Mouse (Mus musculus): ENCODE data around the gene Sycp2. TPM values are rescaled to one million over a fixed set of nuclear protein-coding genes. Genes with fewer than 3 reads are reported as not detected.

Gene Sycp2
- polyA plus RNA-seq, 1 experiment, result not detected

DNA sequence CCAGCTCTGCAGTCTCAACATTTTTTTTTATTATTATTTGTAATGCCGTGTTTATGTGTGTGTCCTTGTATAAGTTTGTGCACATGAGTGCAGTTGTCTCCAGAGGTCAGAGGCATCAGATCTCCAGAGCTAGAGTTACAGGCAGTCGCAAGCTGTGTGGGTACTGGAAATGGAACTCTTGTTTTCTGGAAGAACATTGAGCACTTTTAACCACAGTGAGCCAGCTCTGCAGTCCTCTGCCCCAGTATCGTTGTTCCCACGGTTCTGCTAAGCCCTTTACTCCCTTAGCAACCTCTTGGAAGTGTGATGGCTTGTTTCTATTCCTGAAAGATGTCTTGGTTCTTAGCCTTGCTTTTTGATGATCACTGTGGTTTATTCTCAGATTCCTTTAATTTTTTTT lies 41.9 kb upstream of the Sycp2 start:
- Histone ChIP-seq H3K4me2 (ENCODE audit: low read depth) (no peak overlapping the region), H3K27me3 (ENCODE audit: control insufficient read depth, insufficient read depth, insufficient read length) (no peaks in the 10 kb centered on the region), H3K79me2 (ENCODE audit: control insufficient read depth, insufficient read depth) (no peaks in the 10 kb centered on the region), H3ac (ENCODE audit: control insufficient read depth, insufficient read length) (no peak overlapping the region), H3K36me3 (ENCODE audit: control insufficient read depth, insufficient read depth) (no peaks in the 10 kb centered on the region), H3K4me3 (no peak overlapping the region)
- TF ChIP-seq MYOD1 (IDR thresholded peaks at IDR 0.05; ENCODE audit: control insufficient read depth in 1 of 3, insufficient read length in 2 of 3, low read depth in 2 of 3) (no peak), REST (IDR thresholded peaks at IDR 0.05; ENCODE audit: insufficient read depth, insufficient read length) (no peak), TCF3 (IDR thresholded peaks at IDR 0.05; ENCODE audit: insufficient read length, low read depth) (no peak), POLR2AphosphoS2 (IDR thresholded peaks at IDR 0.05; ENCODE audit: insufficient read length, low read depth) (no peak), CEBPB (IDR thresholded peaks at IDR 0.05; ENCODE audit: insufficient read depth, poor library complexity, severe bottlenecking) (no peak), USF1 (IDR thresholded peaks at IDR 0.05; ENCODE audit: low read depth) (no peak), SRF (IDR thresholded peaks at IDR 0.05; ENCODE audit: control insufficient read depth, insufficient read length, low read depth) (no peak), TCF12 (IDR thresholded peaks at IDR 0.05; ENCODE audit: insufficient read depth, poor library complexity, severe bottlenecking) (no peak), MAX (IDR thresholded peaks at IDR 0.05; ENCODE audit: low read depth) (no peak), MYOG (IDR thresholded peaks at IDR 0.05; ENCODE audit: control insufficient read depth in 1 of 3, insufficient read depth in 1 of 3, insufficient read length in 2 of 3, low read depth in 2 of 3) (no peak), POLR2A (IDR thresholded peaks at IDR 0.05; ENCODE audit: insufficient read length, low read depth) (no peak), E2F4 (IDR thresholded peaks at IDR 0.05; ENCODE audit: insufficient read depth) (no peak)

GRCm38 (mm10) chr2:178437311-178437710 lies 29.8 kb upstream of the Sycp2 start:
- H3K27me3 ChIP-seq (ENCODE audit: control insufficient read depth, insufficient read depth, insufficient read length), result no peaks in the 10 kb centered on the region
- H3K36me3 ChIP-seq (ENCODE audit: control insufficient read depth, insufficient read depth), result no peaks in the 10 kb centered on the region
- no peak overlapping the region for H3ac ChIP-seq (ENCODE audit: control insufficient read depth, insufficient read length)
- H3K4me2 ChIP-seq (ENCODE audit: low read depth), result no peak overlapping the region
- no peaks in the 10 kb centered on the region for H3K79me2 ChIP-seq (ENCODE audit: control insufficient read depth, insufficient read depth)
- no peak overlapping the region for H3K4me3 ChIP-seq
- TF ChIP-seq E2F4 (IDR thresholded peaks at IDR 0.05; ENCODE audit: insufficient read depth) (no peak), REST (IDR thresholded peaks at IDR 0.05; ENCODE audit: insufficient read depth, insufficient read length) (no peak), MAX (IDR thresholded peaks at IDR 0.05; ENCODE audit: low read depth) (no peak), POLR2AphosphoS2 (IDR thresholded peaks at IDR 0.05; ENCODE audit: insufficient read length, low read depth) (no peak), CEBPB (IDR thresholded peaks at IDR 0.05; ENCODE audit: insufficient read depth, poor library complexity, severe bottlenecking) (no peak), POLR2A (IDR thresholded peaks at IDR 0.05; ENCODE audit: insufficient read length, low read depth) (no peak), MYOD1 (IDR thresholded peaks at IDR 0.05; ENCODE audit: control insufficient read depth in 1 of 3, insufficient read length in 2 of 3, low read depth in 2 of 3) (no peak), USF1 (IDR thresholded peaks at IDR 0.05; ENCODE audit: low read depth) (no peak), MYOG (IDR thresholded peaks at IDR 0.05; ENCODE audit: control insufficient read depth in 1 of 3, insufficient read depth in 1 of 3, insufficient read length in 2 of 3, low read depth in 2 of 3) (no peak)

GRCm38 (mm10) chr2:178433903-178434302 lies 26.4 kb upstream of the Sycp2 start:
- no peaks in the 10 kb centered on the region for H3K27me3 ChIP-seq (ENCODE audit: control insufficient read depth, insufficient read depth, insufficient read length)
- no peak overlapping the region for H3K4me2 ChIP-seq (ENCODE audit: low read depth)
- no peak overlapping the region for H3K4me3 ChIP-seq
- H3ac ChIP-seq (ENCODE audit: control insufficient read depth, insufficient read length), result no peak overlapping the region
- TF ChIP-seq E2F4 (IDR thresholded peaks at IDR 0.05; ENCODE audit: insufficient read depth), result no peak
- TF ChIP-seq CEBPB (IDR thresholded peaks at IDR 0.05; ENCODE audit: insufficient read depth, poor library complexity, severe bottlenecking), result no peak
- no peak for TF ChIP-seq POLR2AphosphoS2 (IDR thresholded peaks at IDR 0.05; ENCODE audit: insufficient read length, low read depth)
- TF ChIP-seq USF1 (IDR thresholded peaks at IDR 0.05; ENCODE audit: low read depth), result no peak
- no peak for TF ChIP-seq MYOG (IDR thresholded peaks at IDR 0.05; ENCODE audit: control insufficient read depth in 1 of 3, insufficient read depth in 1 of 3, insufficient read length in 2 of 3, low read depth in 2 of 3)
- TF ChIP-seq TCF3 (IDR thresholded peaks at IDR 0.05; ENCODE audit: insufficient read length, low read depth), result no peak
- no peak for TF ChIP-seq MAX (IDR thresholded peaks at IDR 0.05; ENCODE audit: low read depth)
- TF ChIP-seq MYOD1 (IDR thresholded peaks at IDR 0.05; ENCODE audit: control insufficient read depth in 1 of 3, insufficient read length in 2 of 3, low read depth in 2 of 3), result no peak
- TF ChIP-seq SRF (IDR thresholded peaks at IDR 0.05; ENCODE audit: control insufficient read depth, insufficient read length, low read depth), result no peak
- no peak for TF ChIP-seq REST (IDR thresholded peaks at IDR 0.05; ENCODE audit: insufficient read depth, insufficient read length)
- TF ChIP-seq POLR2A (IDR thresholded peaks at IDR 0.05; ENCODE audit: insufficient read length, low read depth), result no peak
- no peak for TF ChIP-seq TCF12 (IDR thresholded peaks at IDR 0.05; ENCODE audit: insufficient read depth, poor library complexity, severe bottlenecking)
- no peaks in the 10 kb centered on the region for H3K79me2 ChIP-seq (ENCODE audit: control insufficient read depth, insufficient read depth)
- H3K36me3 ChIP-seq (ENCODE audit: control insufficient read depth, insufficient read depth), result no peaks in the 10 kb centered on the region

GRCm38 (mm10) chr2:178433495-178433894 lies 26.0 kb upstream of the Sycp2 start:
- H3K4me3 ChIP-seq, result no peak overlapping the region

GRCm38 (mm10) chr2:178430231-178430630 lies 22.7 kb upstream of the Sycp2 start, which contains the start of gene Cdh26:
Gene Cdh26, plus strand, starts transcription at chr2:178430531.
- Histone ChIP-seq H3K4me3 (no peak within 1 kb of the TSS), H3K27me3 (ENCODE audit: control insufficient read depth, insufficient read depth, insufficient read length) (no peaks in the 10 kb centered on the region), H3K79me2 (ENCODE audit: control insufficient read depth, insufficient read depth) (no peaks in the 10 kb centered on the region), H3K4me2 (ENCODE audit: low read depth) (no peak within 1 kb of the TSS), H3ac (ENCODE audit: control insufficient read depth, insufficient read length) (no peak within 1 kb of the TSS), H3K36me3 (ENCODE audit: control insufficient read depth, insufficient read depth) (no peaks in the 10 kb centered on the region)
- TF ChIP-seq MAX (IDR thresholded peaks at IDR 0.05; ENCODE audit: low read depth), result no peak
- TF ChIP-seq E2F4 (IDR thresholded peaks at IDR 0.05; ENCODE audit: insufficient read depth), result no peak
- no peak for TF ChIP-seq TCF12 (IDR thresholded peaks at IDR 0.05; ENCODE audit: insufficient read depth, poor library complexity, severe bottlenecking)
- no peak for TF ChIP-seq POLR2AphosphoS2 (IDR thresholded peaks at IDR 0.05; ENCODE audit: insufficient read length, low read depth)
- TF ChIP-seq TCF3 (IDR thresholded peaks at IDR 0.05; ENCODE audit: insufficient read length, low read depth), result no peak
- no peak for TF ChIP-seq MYOD1 (IDR thresholded peaks at IDR 0.05; ENCODE audit: control insufficient read depth in 1 of 3, insufficient read length in 2 of 3, low read depth in 2 of 3)
- no peak for TF ChIP-seq MYOG (IDR thresholded peaks at IDR 0.05; ENCODE audit: control insufficient read depth in 1 of 3, insufficient read depth in 1 of 3, insufficient read length in 2 of 3, low read depth in 2 of 3)
- TF ChIP-seq CEBPB (IDR thresholded peaks at IDR 0.05; ENCODE audit: insufficient read depth, poor library complexity, severe bottlenecking), result no peak
- no peak for TF ChIP-seq REST (IDR thresholded peaks at IDR 0.05; ENCODE audit: insufficient read depth, insufficient read length)
- no peak for TF ChIP-seq POLR2A (IDR thresholded peaks at IDR 0.05; ENCODE audit: insufficient read length, low read depth)
- no peak for TF ChIP-seq SRF (IDR thresholded peaks at IDR 0.05; ENCODE audit: control insufficient read depth, insufficient read length, low read depth)
- no peak for TF ChIP-seq USF1 (IDR thresholded peaks at IDR 0.05; ENCODE audit: low read depth)

More at GRCm38 (mm10) chr2:178433495-178433894, 26.0 kb upstream of the Sycp2 start:
- Histone ChIP-seq H3ac (ENCODE audit: control insufficient read depth, insufficient read length) (no peak overlapping the region), H3K27me3 (ENCODE audit: control insufficient read depth, insufficient read depth, insufficient read length) (no peaks in the 10 kb centered on the region), H3K79me2 (ENCODE audit: control insufficient read depth, insufficient read depth) (no peaks in the 10 kb centered on the region), H3K36me3 (ENCODE audit: control insufficient read depth, insufficient read depth) (no peaks in the 10 kb centered on the region), H3K4me2 (ENCODE audit: low read depth) (no peak overlapping the region)
- TF ChIP-seq TCF3 (IDR thresholded peaks at IDR 0.05; ENCODE audit: insufficient read length, low read depth) (no peak), POLR2AphosphoS2 (IDR thresholded peaks at IDR 0.05; ENCODE audit: insufficient read length, low read depth) (no peak), USF1 (IDR thresholded peaks at IDR 0.05; ENCODE audit: low read depth) (no peak), E2F4 (IDR thresholded peaks at IDR 0.05; ENCODE audit: insufficient read depth) (no peak), MAX (IDR thresholded peaks at IDR 0.05; ENCODE audit: low read depth) (no peak), SRF (IDR thresholded peaks at IDR 0.05; ENCODE audit: control insufficient read depth, insufficient read length, low read depth) (no peak), MYOD1 (IDR thresholded peaks at IDR 0.05; ENCODE audit: control insufficient read depth in 1 of 3, insufficient read length in 2 of 3, low read depth in 2 of 3) (no peak), TCF12 (IDR thresholded peaks at IDR 0.05; ENCODE audit: insufficient read depth, poor library complexity, severe bottlenecking) (no peak)
